Mouse (Mus musculus) liver, embryonic 14.5 days (tissue): ENCODE measurements around the gene Ces1c.

Experiments used
- CTCF ChIP-seq: IDR thresholded peaks from 2 replicates; pipeline ENCODE4 v1.5.1; 2016; ENCODE audit warnings: antibody characterized with exemption, low read depth, control low read depth
- EP300 ChIP-seq: IDR thresholded peaks from 2 replicates; pipeline ENCODE4 v1.6.1; 2016; ENCODE audit warnings: antibody characterized with exemption, low read depth

DNA sequence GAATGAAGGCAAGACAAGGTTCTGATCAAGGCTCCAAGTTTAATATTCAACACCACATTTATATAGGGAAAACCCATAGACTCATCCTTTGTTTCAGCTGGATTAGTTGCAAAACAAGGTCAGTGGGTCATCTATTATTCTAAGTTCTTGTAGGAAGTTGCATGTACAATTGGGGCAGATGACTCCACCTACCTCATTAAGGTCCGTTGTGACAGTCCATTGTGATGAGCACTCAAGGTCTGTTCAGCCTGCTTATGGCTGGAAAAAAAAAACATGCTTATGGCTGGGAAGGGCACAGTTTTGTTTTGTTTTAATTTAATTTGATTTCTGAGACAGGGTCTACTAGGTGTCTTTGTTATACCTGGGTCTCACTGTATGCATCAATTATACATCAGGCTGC, 39.8 kb downstream of the Ces1c start:
- no peak for TF ChIP-seq CTCF
- TF ChIP-seq EP300 = no peak
